ENCODE assay signal across 9 mouse cellular contexts in genomic region chr17:6054934-6055355, GRCm38 (mm10). TPM values are rescaled to one million over a fixed set of nuclear protein-coding genes. Genes with fewer than 3 reads are reported as not detected.
DNase-seq lines count a peak whose midpoint lies in the region; ATAC-seq lines count a peak whose summit lies in the region.
"Had no signal": no experiment of that assay in that cellular context is flagged by ENCODE, and none has a peak within 500 bp of the region (broad histone marks: within the 10 kb centered on the region; RNA-seq: fewer than 3 reads in every experiment).

No protein-coding gene starts in this region.

- ATAC-seq in frontal cortex, adult (ENCODE audit: low TSS enrichment) = peak; percentile 76; the same call in 1 of the 2 replicates
- ATAC-seq in lung, embryonic 16.5 days (ENCODE audit: low read depth) = no peak

- peak overlapping the region; percentile 29; the same call in 1 of the 2 replicates for H3K4me2 ChIP-seq in lung, embryonic 16.5 days (ENCODE audit: low read depth, low read length)
- H3K4me2 ChIP-seq: midbrain, embryonic 12.5 days had no signal

- H3K27me3 ChIP-seq in lung, embryonic 16.5 days (ENCODE audit: control insufficient read depth, insufficient read depth, low read depth, low read length) = no peaks in the 10 kb centered on the region
- H3K27me3 ChIP-seq: midbrain, embryonic 12.5 days had no signal

- no peak overlapping the region for H3K4me3 ChIP-seq in lung, embryonic 16.5 days (ENCODE audit: low read length)
- H3K4me3 ChIP-seq: midbrain, embryonic 12.5 days had no signal

- no peak overlapping the region for H3K27ac ChIP-seq in lung, embryonic 16.5 days (ENCODE audit: low read length)
- H3K27ac ChIP-seq: midbrain, embryonic 12.5 days had no signal

- 0 out of 2 replicates have a peak, but pooled peaks cover 4% of the 10 kb centered on the region for H3K36me3 ChIP-seq in lung, embryonic 16.5 days (ENCODE audit: control insufficient read depth, insufficient read depth, low read length)

- H3K9ac ChIP-seq in lung, embryonic 16.5 days (ENCODE audit: low read length) = no peak overlapping the region
- H3K9ac ChIP-seq: midbrain, embryonic 12.5 days had no signal

- 25% methylated on average over 5 of the region's 5 CpGs for WGBS in lung, embryonic 16.5 days

- no peaks in the 10 kb centered on the region for H3K4me1 ChIP-seq in lung, embryonic 16.5 days (replicated peaks; ENCODE audit: control insufficient read depth, insufficient read depth, low read length)
- H3K4me1 ChIP-seq: midbrain, embryonic 12.5 days had no signal

- H3K9me3 ChIP-seq in lung, embryonic 16.5 days (ENCODE audit: control insufficient read depth, low read length) = no peaks in the 10 kb centered on the region
- H3K9me3 ChIP-seq: midbrain, embryonic 12.5 days had no signal

- no peak for DNase-seq in frontal cortex, postnatal 25 days (ENCODE audit: low spot score in 2 of 2)
- DNase-seq in right cerebral cortex, postnatal 4 days = peak; percentile 24
- no peak for DNase-seq in right cerebral cortex, adult 18-20 months
- peak; percentile 69 for DNase-seq in c-Kit-positive CD71-negative TER-119-negative erythroid progenitor cells, embryonic 14.5 days (ENCODE audit: low read depth)
- peak; percentile 62 for DNase-seq in kidney, adult 18-20 months
- peak; percentile 43 to 50 for DNase-seq in spleen, postnatal 36 days (ENCODE audit: low spot score in 2 of 2)

RNA-seq across cellular contexts. Expression of gene Serac1, which starts 24.6 kb away (rescaled TPM):
- polyA plus RNA-seq in lung, embryonic 16.5 days (2015; fragmentation: Nextera tagmentation; extraction: Ambion mirVana) = 4.4 TPM in 2 replicates

RNA-seq across cellular contexts. Expression of gene Gtf2h5, which starts 24.6 kb away (rescaled TPM):
- 172 and 179 TPM in 2 replicates for polyA plus RNA-seq in lung, embryonic 16.5 days (2015; fragmentation: Nextera tagmentation; extraction: Ambion mirVana)

RNA-seq across cellular contexts. Expression of gene Tulp4, which starts 51.3 kb away (rescaled TPM):
- polyA plus RNA-seq in lung, embryonic 16.5 days (2015; fragmentation: Nextera tagmentation; extraction: Ambion mirVana) = 56.0 and 72.9 TPM in 2 replicates

Comparison
In these comparisons a context has a peak if more than half of its experiments do, and no peak if none do; other contexts are left out.
1. DNase-seq: peak in right cerebral cortex, postnatal 4 days (single experiment), c-Kit-positive CD71-negative TER-119-negative erythroid progenitor cells, embryonic 14.5 days (single experiment), kidney, adult 18-20 months (single experiment) and spleen, postnatal 36 days (2 of 2); none in frontal cortex, postnatal 25 days (0 of 2) and right cerebral cortex, adult 18-20 months (single experiment).